Mouse (Mus musculus): ENCODE results near the gene Svop. TPM values are rescaled to one million over a fixed set of nuclear protein-coding genes. Genes with fewer than 3 reads are reported as not detected.

The Svop gene
- not detected for polyA plus RNA-seq (2014; fragmentation: Illumina TruSeq; extraction: RNeasy Lipid Tissue Mini Kit (QIAGEN cat#74804); ENCODE audit: low read depth, low replicate concordance)

DNA sequence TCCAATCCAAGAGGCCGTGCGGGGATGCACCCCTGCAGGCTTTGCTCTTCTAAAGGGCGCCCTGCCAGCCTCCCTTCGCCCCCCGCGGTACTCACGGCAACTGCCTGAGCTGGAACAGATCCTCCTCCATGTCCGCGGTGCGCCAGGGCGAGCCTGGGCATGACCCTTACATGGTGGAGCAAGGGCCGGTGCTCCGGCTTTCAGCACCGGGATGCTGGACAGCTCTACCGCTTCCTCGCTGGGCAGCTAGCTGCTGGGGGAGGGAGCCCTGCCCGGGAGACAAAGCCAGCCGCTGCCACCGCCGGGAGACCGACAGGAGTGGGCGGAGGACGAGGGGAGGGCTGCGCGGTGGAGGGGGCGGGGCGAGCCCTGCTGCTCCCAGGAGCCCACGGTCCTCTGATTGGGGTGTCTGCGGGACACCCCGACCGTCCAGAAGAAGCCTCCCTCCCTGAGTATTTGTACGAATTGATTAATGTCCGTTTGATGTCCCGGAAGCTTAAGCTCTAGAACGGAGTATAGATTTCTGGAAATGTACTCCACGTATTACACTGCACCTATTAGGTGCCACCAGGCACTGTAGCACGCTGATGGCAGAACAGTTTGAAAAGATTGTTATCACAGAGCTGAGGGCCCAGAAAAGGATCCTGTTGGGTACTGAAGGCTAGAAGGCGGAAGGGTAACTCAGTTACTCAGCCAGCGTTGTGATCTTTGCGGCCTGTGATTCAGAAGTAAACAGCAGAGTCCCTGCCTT is at the start of gene Svop:
Gene Svop (minus strand): TSS at position 514 of the 751 bp plus-strand sequence.

GRCm38 (mm10) chr5:114130211-114130605 is 38.8 kb upstream of the Svop start, which contains the start of gene Ung:
Ung (plus strand) TSS chr5:114130386.

DNA sequence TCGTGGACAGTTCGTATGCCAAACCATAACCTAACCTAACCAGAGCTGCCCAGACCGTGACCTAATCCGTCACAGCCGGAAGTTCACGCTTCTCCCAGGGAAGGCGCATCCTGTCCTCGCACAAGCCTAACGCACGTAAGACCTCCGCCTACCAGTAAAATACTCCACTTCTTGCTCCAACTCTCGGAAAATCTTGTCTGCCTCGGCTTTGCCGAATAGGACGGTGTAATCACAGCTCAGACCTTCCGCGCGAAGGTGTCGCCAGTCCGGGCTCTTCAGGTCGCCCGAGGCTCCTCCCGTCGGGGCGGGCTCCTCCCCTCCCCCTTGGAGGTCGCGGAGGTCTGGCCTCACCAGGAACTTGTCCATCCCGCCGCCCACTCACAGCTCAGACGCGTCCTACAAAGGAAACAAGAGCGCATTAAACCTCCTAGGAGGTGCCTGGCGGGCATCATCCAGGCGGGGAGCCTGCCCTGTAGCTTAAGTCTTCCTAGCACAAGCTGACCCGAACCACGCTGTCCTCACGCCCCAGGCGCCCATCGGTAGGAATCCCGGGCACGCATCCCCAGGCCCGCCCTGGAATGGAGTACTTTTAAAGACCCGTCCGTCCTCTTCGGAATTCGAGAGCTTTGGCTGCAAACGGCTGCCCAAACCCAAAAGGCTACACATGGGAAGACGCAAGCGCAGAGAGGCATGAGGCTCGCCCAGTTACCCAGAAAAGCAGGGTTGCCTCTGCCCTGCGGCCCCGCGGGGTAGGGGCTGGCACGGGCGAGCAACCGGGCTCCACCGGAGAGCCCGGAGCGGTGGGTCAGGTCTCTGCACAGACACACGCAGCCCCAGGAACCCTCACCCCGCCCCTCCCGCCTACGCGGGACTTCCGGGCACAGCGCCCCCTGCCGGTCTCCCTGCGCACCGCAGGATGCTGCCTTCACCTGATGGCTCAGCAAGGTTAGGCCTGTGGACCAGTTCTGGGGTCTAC is 36.3 kb upstream of the Svop start, which contains the start of gene Alkbh2:
Gene Alkbh2 (minus strand): TSS at position 845 of the 976 bp plus-strand sequence.

DNA sequence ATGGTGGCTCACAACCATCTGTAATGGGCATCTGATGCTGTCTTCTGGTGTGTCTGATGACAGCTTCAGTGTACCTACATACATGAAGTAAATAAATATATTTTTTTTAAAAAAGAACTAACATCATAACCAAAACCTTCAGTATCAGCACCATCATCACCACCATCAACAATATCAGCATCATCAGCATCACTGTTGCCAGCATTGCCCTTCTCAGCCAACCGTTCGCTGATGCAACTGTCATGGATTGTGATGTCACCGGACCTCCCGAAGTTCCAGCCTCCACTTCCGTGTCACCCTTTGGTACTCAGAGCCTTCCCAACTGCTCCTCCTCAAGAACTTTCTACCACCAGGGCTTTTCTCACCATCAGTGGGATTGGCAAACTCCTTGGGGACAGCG is 26.2 kb downstream of the Svop start, which contains the start of gene Usp30:
Gene Usp30 (plus strand): TSS at position 301 of the 400 bp plus-strand sequence.

GRCm38 (mm10) chr5:114003542-114003941 is 87.8 kb downstream of the Svop start, which contains the start of gene Dao:
Dao (plus strand) TSS chr5:114003703.

DNA sequence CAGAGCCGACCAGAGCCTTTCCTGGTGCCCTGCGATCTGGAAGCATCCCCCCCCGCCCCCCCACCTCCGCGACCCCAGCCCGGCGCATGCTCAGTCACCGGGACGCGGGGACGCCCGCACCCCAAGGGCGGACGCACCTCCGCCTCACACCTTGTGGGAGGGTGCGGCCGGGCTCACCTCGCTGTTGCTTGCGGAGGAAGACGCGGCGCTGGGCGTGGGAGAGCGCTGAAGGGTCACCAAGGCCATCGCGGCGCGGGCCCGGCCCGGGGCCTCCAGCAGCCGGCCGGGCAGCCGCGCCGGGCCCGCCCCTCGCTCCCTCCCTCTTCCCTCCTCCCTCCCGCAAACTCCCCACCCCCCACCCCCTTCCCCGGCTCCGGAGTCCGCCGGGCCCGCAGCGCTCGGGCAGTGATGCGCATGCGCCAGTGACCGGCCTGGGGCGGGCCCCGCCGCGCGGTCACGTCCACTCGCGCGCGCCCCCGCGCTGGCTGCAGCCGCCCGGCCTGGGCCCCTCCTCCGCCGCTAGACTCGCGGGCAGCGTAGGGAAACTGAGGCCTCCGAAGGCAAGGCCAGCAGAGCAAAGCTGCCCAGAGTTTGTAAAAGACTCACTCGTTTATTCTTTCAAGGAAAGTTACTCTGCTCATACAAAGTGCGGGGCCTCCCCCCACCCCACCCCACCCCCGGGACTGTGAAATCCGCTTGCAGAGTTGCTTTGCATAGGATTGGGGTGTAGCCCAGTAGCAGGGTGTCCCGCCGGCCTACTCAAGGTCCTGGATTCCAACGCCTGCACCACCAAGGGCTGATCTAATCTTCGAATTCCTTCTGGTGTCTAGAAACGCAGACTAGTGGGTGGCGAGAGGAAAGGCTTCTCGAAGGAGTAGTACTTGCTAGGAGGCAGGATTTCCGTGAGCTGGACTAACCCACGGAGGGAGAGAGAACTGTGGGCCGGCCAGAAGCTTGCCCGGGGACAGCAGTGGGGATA is 97.6 kb downstream of the Svop start, which contains the start of gene Ssh1:
Gene Ssh1 (minus strand): TSS at position 408 of the 979 bp plus-strand sequence.

Other genes starting within 250 kb of the Svop start
- gene Coro1c, start 182.8 kb downstream of the Svop start, polyA plus RNA-seq (2014; fragmentation: Illumina TruSeq; extraction: RNeasy Lipid Tissue Mini Kit (QIAGEN cat#74804); ENCODE audit: low read depth, low replicate concordance) = 28.0 TPM
- gene Ssh1, start 97.7 kb downstream of the Svop start, polyA plus RNA-seq (2014; fragmentation: Illumina TruSeq; extraction: RNeasy Lipid Tissue Mini Kit (QIAGEN cat#74804); ENCODE audit: low read depth, low replicate concordance) = 1.7 TPM
- not detected for gene Dao, start 87.9 kb downstream of the Svop start, polyA plus RNA-seq (2014; fragmentation: Illumina TruSeq; extraction: RNeasy Lipid Tissue Mini Kit (QIAGEN cat#74804); ENCODE audit: low read depth, low replicate concordance)
- 1.9 TPM for gene Usp30, start 26.1 kb downstream of the Svop start, polyA plus RNA-seq (2014; fragmentation: Illumina TruSeq; extraction: RNeasy Lipid Tissue Mini Kit (QIAGEN cat#74804); ENCODE audit: low read depth, low replicate concordance)
- not detected for gene Alkbh2, start 36.6 kb upstream of the Svop start, polyA plus RNA-seq (2014; fragmentation: Illumina TruSeq; extraction: RNeasy Lipid Tissue Mini Kit (QIAGEN cat#74804); ENCODE audit: low read depth, low replicate concordance)
- gene Ung, start 38.8 kb upstream of the Svop start, polyA plus RNA-seq (2014; fragmentation: Illumina TruSeq; extraction: RNeasy Lipid Tissue Mini Kit (QIAGEN cat#74804); ENCODE audit: low read depth, low replicate concordance) = 2.1 TPM
- gene Acacb, start 55.0 kb upstream of the Svop start, polyA plus RNA-seq (2014; fragmentation: Illumina TruSeq; extraction: RNeasy Lipid Tissue Mini Kit (QIAGEN cat#74804); ENCODE audit: low read depth, low replicate concordance) = 0.41 TPM
- gene Foxn4, start 182.2 kb upstream of the Svop start, polyA plus RNA-seq (2014; fragmentation: Illumina TruSeq; extraction: RNeasy Lipid Tissue Mini Kit (QIAGEN cat#74804); ENCODE audit: low read depth, low replicate concordance) = not detected
- gene Myo1h, start 197.6 kb upstream of the Svop start, polyA plus RNA-seq (2014; fragmentation: Illumina TruSeq; extraction: RNeasy Lipid Tissue Mini Kit (QIAGEN cat#74804); ENCODE audit: low read depth, low replicate concordance) = 0.41 TPM